Mouse (Mus musculus): ENCODE data around the gene Pdk4.

Pdk4 gene

GRCm38 (mm10) chr6:5447013-5447412 is 49.1 kb downstream of the Pdk4 start:
- no peak for DNase-seq (ENCODE audit: low read depth, low spot score)

DNA sequence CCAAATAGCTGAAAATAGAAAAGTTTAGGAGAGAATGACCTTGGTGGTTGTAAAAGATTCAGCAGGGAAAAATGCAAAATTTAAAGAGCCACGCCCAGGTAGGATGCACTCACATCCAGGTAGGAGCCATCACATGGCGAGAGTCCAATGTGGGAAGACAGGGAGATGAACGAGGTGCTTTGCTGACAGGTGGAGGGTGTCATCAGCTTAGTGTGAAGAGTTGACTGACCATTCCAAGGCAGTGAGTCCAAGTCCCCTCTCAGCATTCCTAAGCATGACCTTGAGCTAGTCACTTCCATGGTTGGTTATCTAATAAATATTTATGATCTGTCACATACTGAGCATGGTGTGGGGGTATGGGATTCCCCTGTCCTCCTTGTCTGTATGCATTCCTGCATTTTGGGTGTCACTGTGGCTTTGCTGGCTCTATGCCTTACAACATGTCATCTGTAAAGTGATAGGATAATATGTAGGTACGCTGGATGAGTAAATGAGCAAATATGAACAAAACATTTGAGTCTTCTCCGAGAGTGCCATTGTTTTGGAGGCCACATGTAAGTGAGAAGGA is 51.7 kb downstream of the Pdk4 start:
- no peak for DNase-seq (ENCODE audit: low read depth, low spot score)

DNA sequence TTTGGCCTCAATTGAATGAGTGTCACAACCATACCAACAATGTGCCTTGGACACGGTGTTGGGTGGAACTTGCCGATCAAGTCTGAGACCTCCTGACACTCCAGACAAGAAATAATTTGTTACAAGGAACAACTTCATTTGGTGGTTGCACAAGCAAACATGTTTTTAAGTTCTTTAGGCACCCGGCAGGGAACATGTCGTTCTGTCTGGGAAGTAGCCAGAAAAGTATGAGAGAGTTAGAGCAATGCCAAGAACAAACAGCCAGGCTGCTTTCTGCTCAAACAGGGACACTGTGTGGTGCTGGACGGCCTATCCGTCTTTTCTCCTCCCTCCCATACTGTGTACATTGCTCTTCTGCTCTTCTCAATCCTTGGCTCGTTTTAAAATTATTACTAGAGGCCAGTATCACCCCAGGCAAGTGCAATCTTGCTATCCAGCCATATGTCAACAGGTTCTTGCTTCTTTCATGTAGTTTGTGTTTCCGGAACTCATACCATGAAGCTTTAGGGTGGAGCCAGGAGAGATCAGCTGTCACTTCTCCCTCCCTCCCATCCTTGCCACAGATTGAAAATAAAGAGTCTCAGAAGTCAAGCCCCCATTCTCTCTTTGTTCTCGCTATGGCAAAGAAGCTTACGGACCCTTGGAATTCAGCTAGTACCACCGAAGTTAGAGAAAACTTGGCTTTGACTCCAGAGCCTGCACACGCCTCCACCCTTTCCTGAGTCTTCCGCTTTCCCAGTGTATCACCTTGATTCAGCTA is 52.8 kb downstream of the Pdk4 start:
- no peak for DNase-seq (ENCODE audit: low read depth, low spot score)

GRCm38 (mm10) chr6:5442316-5443085 is 53.6 kb downstream of the Pdk4 start:
- peak; percentile 5 for DNase-seq (ENCODE audit: low read depth, low spot score)

GRCm38 (mm10) chr6:5441221-5441620 is 54.9 kb downstream of the Pdk4 start:
- no peak for DNase-seq (ENCODE audit: low read depth, low spot score)

- DNase-seq (ENCODE audit: low read depth, low spot score) = no peak
Observed at GRCm38 (mm10) chr6:5437757-5438156, 58.4 kb downstream of the Pdk4 start.

DNA sequence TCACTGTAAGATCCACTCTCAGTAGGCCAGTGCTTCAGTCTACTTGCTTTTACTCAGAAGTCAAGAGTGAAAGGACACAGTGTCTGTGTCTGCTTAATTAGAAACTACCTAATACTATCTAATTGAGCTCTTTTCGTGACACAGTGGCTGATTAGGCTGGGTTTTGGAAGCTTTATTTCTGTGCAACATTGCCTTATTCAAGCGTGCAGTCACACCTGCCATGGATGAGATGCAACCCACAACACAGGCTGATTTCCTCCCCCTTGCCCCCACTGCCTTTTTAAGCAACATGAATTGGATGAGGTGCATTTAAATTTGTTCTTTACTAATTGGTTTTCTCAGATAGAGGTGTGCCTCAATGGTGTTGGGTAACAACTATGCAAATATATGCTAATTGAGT is 62.2 kb downstream of the Pdk4 start:
- no peak for DNase-seq (ENCODE audit: low read depth, low spot score)

Measured in c-Kit-negative CD71-positive TER-119-positive erythroid progenitor cells, embryonic 14.5 days (primary cell).